Mouse (Mus musculus) gastrocnemius, postnatal 10 days (tissue): ENCODE results near the gene Dip2a. TPM values are rescaled to one million over a fixed set of nuclear protein-coding genes. Genes with fewer than 3 reads are reported as not detected.

Experiments
- DNase-seq: peaks from one replicate; pipeline ENCODE4 v3.0.0; 2021; ENCODE audit warnings: mixed read lengths
- long read RNA-seq, 2 experiments: library from polyadenylated mRNA; stranded (forward); transcript quantifications; one replicate each; pipeline ENCODE4 v2.0.0; 2021
- total RNA-seq, 2 experiments: library from RNA; stranded (reverse); gene quantifications; 2 replicates each; pipeline ENCODE4 v1.2.3; 2021

Dip2a gene
- total RNA-seq = 10 to 100 TPM; 11.0 to 16.9 TPM
- long read RNA-seq, experiment 1, full-length matches to known transcripts = 2 of 5 reads
- long read RNA-seq, experiment 1, partial matches to known transcripts = 3 of 5 reads
- long read RNA-seq, experiment 1, other reads (novel, unspliced or antisense) = 0 of 5 reads
- long read RNA-seq, experiment 2, full-length matches to known transcripts = 1 of 5 reads
- long read RNA-seq, experiment 2, partial matches to known transcripts = 4 of 5 reads
- long read RNA-seq, experiment 2, other reads (novel, unspliced or antisense) = 0 of 5 reads

- peak; percentile 97 for DNase-seq
These were observed at the start of gene Dip2a for GRCm38 (mm10) chr10:76344711-76345539. TSS of gene Dip2a (minus strand) at chr10:76345291.

- DNase-seq = no peak
These were observed 47.5 kb upstream of the Dip2a start for GRCm38 (mm10) chr10:76392596-76392995.

- peak; percentile 31 for DNase-seq
These were observed 46.7 kb upstream of the Dip2a start for GRCm38 (mm10) chr10:76391786-76392185.

GRCm38 (mm10) chr10:76391166-76391565, 46.1 kb upstream of the Dip2a start:
- no peak for DNase-seq

GRCm38 (mm10) chr10:76374981-76375380, 29.9 kb upstream of the Dip2a start:
- no peak for DNase-seq

GRCm38 (mm10) chr10:76371736-76372135, 26.6 kb upstream of the Dip2a start:
- no peak for DNase-seq

- no peak for DNase-seq
These were observed 23.7 kb upstream of the Dip2a start for GRCm38 (mm10) chr10:76368766-76369165.

GRCm38 (mm10) chr10:76363233-76363632, 18.1 kb upstream of the Dip2a start:
- DNase-seq = no peak

GRCm38 (mm10) chr10:76358468-76358867, 13.4 kb upstream of the Dip2a start:
- DNase-seq = no peak

GRCm38 (mm10) chr10:76357286-76357875, 12.3 kb upstream of the Dip2a start:
- no peak for DNase-seq

- DNase-seq = no peak
These were observed 9.9 kb upstream of the Dip2a start for GRCm38 (mm10) chr10:76354974-76355373.

- DNase-seq = no peak
These were observed 8.9 kb upstream of the Dip2a start for GRCm38 (mm10) chr10:76353986-76354385.

- DNase-seq = no peak
These were observed 6.9 kb upstream of the Dip2a start for GRCm38 (mm10) chr10:76351953-76352352.

- peak; percentile 58 for DNase-seq
These were observed 1.5 kb upstream of the Dip2a start for GRCm38 (mm10) chr10:76346589-76346988.

GRCm38 (mm10) chr10:76346043-76346491, 976 bp upstream of the Dip2a start:
- DNase-seq = no peak

GRCm38 (mm10) chr10:76345540-76345902, 430 bp upstream of the Dip2a start:
- DNase-seq = no peak

GRCm38 (mm10) chr10:76334350-76334749, 10.7 kb downstream of the Dip2a start:
- no peak for DNase-seq

GRCm38 (mm10) chr10:76332040-76332439, 13.1 kb downstream of the Dip2a start:
- DNase-seq = no peak

GRCm38 (mm10) chr10:76329093-76329492, 16.0 kb downstream of the Dip2a start:
- DNase-seq = no peak

GRCm38 (mm10) chr10:76328574-76328973, 16.5 kb downstream of the Dip2a start:
- no peak for DNase-seq

- DNase-seq = peak; percentile 20
These were observed 18.6 kb downstream of the Dip2a start for GRCm38 (mm10) chr10:76326304-76327006.

GRCm38 (mm10) chr10:76317623-76318022, 27.5 kb downstream of the Dip2a start:
- peak; percentile 11 for DNase-seq
